Mouse (Mus musculus): ENCODE results near the gene Orm2. TPM values are rescaled to one million over a fixed set of nuclear protein-coding genes. Genes with fewer than 3 reads are reported as not detected.

Orm2 gene
- polyA plus RNA-seq, 1 experiment from 2014 or later = not detected

- H3K27me3 ChIP-seq (ENCODE audit: control insufficient read depth, insufficient read depth, low read length) = no peaks in the 10 kb centered on the region
- H3K4me3 ChIP-seq (ENCODE audit: control insufficient read depth in 1 of 2, insufficient read depth in 1 of 2, low read depth in 1 of 2, low read length in 2 of 2) = no peak overlapping the region
- 63% methylated on average over 5 of the region's 5 CpGs for WGBS
- H3K9me3 ChIP-seq (ENCODE audit: control insufficient read depth, low read length) = no peaks in the 10 kb centered on the region
- no peak overlapping the region for H3K9ac ChIP-seq (ENCODE audit: low read length)
- H3K4me1 ChIP-seq (ENCODE audit: control insufficient read depth in 2 of 2, insufficient read depth in 2 of 2, low read length in 2 of 2) = peaks cover 5 to 9% of the 10 kb centered on the region in 2 experiments; a peak in 3 of 4 replicates
- H3K36me3 ChIP-seq (ENCODE audit: control insufficient read depth, insufficient read depth, low read length) = no peaks in the 10 kb centered on the region
- ATAC-seq (ENCODE audit: insufficient number of reproducible peaks, insufficient read depth, low FRiP score, low read depth) = no peak
- no peak overlapping the region for H3K4me2 ChIP-seq (ENCODE audit: low read length)
- no peak overlapping the region for H3K27ac ChIP-seq (replicated peaks in 1 of 2; ENCODE audit: control insufficient read depth in 1 of 2, insufficient read depth in 1 of 2, low read depth in 2 of 2, low read length in 2 of 2)
Observed at GRCm38 (mm10) chr4:63414951-63415350, 52.7 kb downstream of the Orm2 start.

Other genes starting within 250 kb of the Orm2 start
- gene Ambp, start 207.7 kb upstream of the Orm2 start, polyA plus RNA-seq (2014; fragmentation: Nextera tagmentation; extraction: Ambion mirVana) = 0.16 TPM in 1 of 2 replicates, not detected in the other
- 0.11 and 0.23 TPM in 2 replicates for gene Kif12, start 190.3 kb upstream of the Orm2 start, polyA plus RNA-seq (2014; fragmentation: Nextera tagmentation; extraction: Ambion mirVana)
- gene Col27a1, start 148.4 kb upstream of the Orm2 start, polyA plus RNA-seq (2014; fragmentation: Nextera tagmentation; extraction: Ambion mirVana) = 3.0 and 4.2 TPM in 2 replicates
- gene Orm1, start 17.9 kb upstream of the Orm2 start, polyA plus RNA-seq (2014; fragmentation: Nextera tagmentation; extraction: Ambion mirVana) = not detected in 2 replicates
- gene Orm3, start 6.3 kb upstream of the Orm2 start, polyA plus RNA-seq (2014; fragmentation: Nextera tagmentation; extraction: Ambion mirVana) = not detected in 2 replicates
- gene Akna, start 40.9 kb downstream of the Orm2 start, polyA plus RNA-seq (2014; fragmentation: Nextera tagmentation; extraction: Ambion mirVana) = 1.9 and 2.2 TPM in 2 replicates
- 2.1 and 3.1 TPM in 2 replicates for gene Whrn, start 133.5 kb downstream of the Orm2 start, polyA plus RNA-seq (2014; fragmentation: Nextera tagmentation; extraction: Ambion mirVana)
- gene Atp6v1g1, start 182.3 kb downstream of the Orm2 start, polyA plus RNA-seq (2014; fragmentation: Nextera tagmentation; extraction: Ambion mirVana) = 213 and 216 TPM in 2 replicates
- 3.5 and 5.6 TPM in 2 replicates for gene Tmem268, start 196.3 kb downstream of the Orm2 start, polyA plus RNA-seq (2014; fragmentation: Nextera tagmentation; extraction: Ambion mirVana)
- gene Gm11213, start 242.8 kb downstream of the Orm2 start, polyA plus RNA-seq (2014; fragmentation: Nextera tagmentation; extraction: Ambion mirVana) = not detected in 2 replicates

Data from heart, embryonic 14.5 days (tissue).